Mouse (Mus musculus) CH12.LX (cell line): ENCODE data around the gene Exoc7.

Experiments
- CTCF ChIP-seq, 2 experiments: IDR thresholded peaks in 1 of 2; conservative IDR thresholded peaks in 1 of 2; 2 replicates each; pipeline ENCODE4 v1.5.1; 2011 to 2012; ENCODE audit warnings: low read depth in 2 of 2, low read length in 2 of 2, improper control_type of control experiment in 1 of 2, inconsistent platforms in 1 of 2, mild to moderate bottlenecking in 1 of 2, moderate library complexity in 1 of 2
- MAFK ChIP-seq: IDR thresholded peaks from 2 replicates; pipeline ENCODE4 v1.6.1; 2011; ENCODE audit warnings: low read length, improper control_type of control experiment; ENCODE audit not compliant: insufficient replicate concordance
- RAD21 ChIP-seq: IDR thresholded peaks from 2 replicates; pipeline ENCODE4 v1.6.1; 2011; ENCODE audit warnings: low read depth, mild to moderate bottlenecking, low read length, improper control_type of control experiment, moderate library complexity
- RCOR1 ChIP-seq: conservative IDR thresholded peaks from 2 replicates; pipeline ENCODE4 v1.6.1; 2012; ENCODE audit warnings: low read depth, mild to moderate bottlenecking, inconsistent platforms, low read length, improper control_type of control experiment
- SMC3 ChIP-seq: IDR thresholded peaks from 2 replicates; pipeline ENCODE4 v1.6.1; 2011; ENCODE audit warnings: low read depth, low read length, improper control_type of control experiment
- USF1 ChIP-seq: IDR thresholded peaks from 2 replicates; pipeline ENCODE4 v1.6.1; 2014; ENCODE audit warnings: low read depth, mild to moderate bottlenecking, inconsistent platforms, low read length, improper control_type of control experiment
- ZC3H11A ChIP-seq: IDR thresholded peaks from 2 replicates; pipeline ENCODE4 v1.6.1; 2012; ENCODE audit warnings: low read depth, mild to moderate bottlenecking, inconsistent platforms, low read length, improper control_type of control experiment
- ZMIZ1 ChIP-seq: IDR thresholded peaks from 2 replicates; pipeline ENCODE4 v1.6.1; 2012; ENCODE audit warnings: low read depth, mild to moderate bottlenecking, inconsistent platforms, low read length, improper control_type of control experiment
- ZNF384 ChIP-seq: IDR thresholded peaks from 2 replicates; pipeline ENCODE4 v1.6.1; 2012; ENCODE audit warnings: low read depth, low read length, improper control_type of control experiment, inconsistent platforms

GRCm38 (mm10) chr11:116255090-116255981 is 51.7 kb downstream of the Exoc7 start:
- no peak for TF ChIP-seq ZNF384
- no peak for TF ChIP-seq USF1
- TF ChIP-seq RCOR1, result no peak
- no peak for TF ChIP-seq CTCF (conservative IDR thresholded peaks at IDR 0.05 in 1 of 2, IDR thresholded peaks at IDR 0.05 in 1 of 2; ENCODE audit: low read depth in 2 of 2, low read length in 2 of 2)
- no peak for TF ChIP-seq MAFK
- no peak for TF ChIP-seq SMC3
- TF ChIP-seq ZMIZ1, result no peak
- TF ChIP-seq RAD21, result no peak
- no peak for TF ChIP-seq ZC3H11A
